Mouse (Mus musculus): ENCODE measurements around the gene Rhox3a2. TPM values are rescaled to one million over a fixed set of nuclear protein-coding genes. Genes with fewer than 3 reads are reported as not detected.
"Not testable (repeated sequence)": the region's sequence is repeated elsewhere in the genome, so short reads cannot be mapped to it uniquely, and the experiment has no call there.

Gene Rhox3a2
- not detected in 2 replicates for polyA plus RNA-seq (2014; fragmentation: Nextera tagmentation; extraction: Ambion mirVana)

- not testable (repeated sequence) for ATAC-seq (ENCODE audit: low FRiP score)
Measured at GRCm38 (mm10) chrX:37379728-37380127, at the start of gene Rhox3a2. TSS of gene Rhox3a2 (plus strand) at chrX:37380028.

GRCm38 (mm10) chrX:37390548-37390947 lies 10.7 kb downstream of the Rhox3a2 start, which contains the start of gene Rhox4a2:
TSS of gene Rhox4a2 (plus strand) at chrX:37390848.
- not testable (repeated sequence) for H3K36me3 ChIP-seq (replicated peaks; ENCODE audit: control insufficient read depth, insufficient read depth); ATAC-seq (ENCODE audit: low FRiP score); H3K27me3 ChIP-seq (ENCODE audit: control insufficient read depth, insufficient read depth, low read length); H3K4me3 ChIP-seq (replicated peaks; ENCODE audit: low read length); DNase-seq (ENCODE audit: low spot score); H3K4me1 ChIP-seq (replicated peaks; ENCODE audit: control insufficient read depth, insufficient read depth, low read length); H3K9ac ChIP-seq; H3K4me2 ChIP-seq (replicated peaks); H3K9me3 ChIP-seq (ENCODE audit: control insufficient read depth, low read length); H3K27ac ChIP-seq
- WGBS: 96% methylated on average over 8 of the region's 16 CpGs

More at GRCm38 (mm10) chrX:37379728-37380127, at the start of gene Rhox3a2:
- H3K36me3 ChIP-seq (replicated peaks; ENCODE audit: control insufficient read depth, insufficient read depth); H3K9ac ChIP-seq; H3K9me3 ChIP-seq (ENCODE audit: control insufficient read depth, low read length); H3K4me1 ChIP-seq (replicated peaks; ENCODE audit: control insufficient read depth, insufficient read depth, low read length); H3K27me3 ChIP-seq (ENCODE audit: control insufficient read depth, insufficient read depth, low read length); H3K4me3 ChIP-seq (replicated peaks; ENCODE audit: low read length); H3K4me2 ChIP-seq (replicated peaks); H3K27ac ChIP-seq; DNase-seq (ENCODE audit: low spot score): not testable (repeated sequence)
- no CpG with 5 or more reads among the region's 1 CpGs for WGBS

- not testable (repeated sequence) for H3K36me3 ChIP-seq (replicated peaks; ENCODE audit: control insufficient read depth, insufficient read depth); H3K4me3 ChIP-seq (replicated peaks; ENCODE audit: low read length); H3K27ac ChIP-seq; H3K9ac ChIP-seq; ATAC-seq (ENCODE audit: low FRiP score); H3K9me3 ChIP-seq (ENCODE audit: control insufficient read depth, low read length); H3K4me1 ChIP-seq (replicated peaks; ENCODE audit: control insufficient read depth, insufficient read depth, low read length); H3K4me2 ChIP-seq (replicated peaks); H3K27me3 ChIP-seq (ENCODE audit: control insufficient read depth, insufficient read depth, low read length); DNase-seq (ENCODE audit: low spot score)
- no CpG with 5 or more reads among the region's 9 CpGs for WGBS
Measured at GRCm38 (mm10) chrX:37411767-37412166, 31.9 kb downstream of the Rhox3a2 start, which contains the start of gene Rhox2b. TSS of gene Rhox2b (plus strand) at chrX:37412067.

GRCm38 (mm10) chrX:37432194-37432593 lies 52.4 kb downstream of the Rhox3a2 start, which contains the start of gene Rhox4b:
TSS of gene Rhox4b (plus strand) at chrX:37432494.
- not testable (repeated sequence) for H3K36me3 ChIP-seq (replicated peaks; ENCODE audit: control insufficient read depth, insufficient read depth); H3K9me3 ChIP-seq (ENCODE audit: control insufficient read depth, low read length); H3K9ac ChIP-seq; H3K4me3 ChIP-seq (replicated peaks; ENCODE audit: low read length); H3K4me2 ChIP-seq (replicated peaks); DNase-seq (ENCODE audit: low spot score); H3K27me3 ChIP-seq (ENCODE audit: control insufficient read depth, insufficient read depth, low read length); H3K27ac ChIP-seq; H3K4me1 ChIP-seq (replicated peaks; ENCODE audit: control insufficient read depth, insufficient read depth, low read length); ATAC-seq (ENCODE audit: low FRiP score)
- WGBS: 87% methylated on average over 14 of the region's 15 CpGs

Other genes starting within 250 kb of the Rhox3a2 start
- 0.14 and 0.35 TPM in 2 replicates for gene Akap14, start 211.2 kb upstream of the Rhox3a2 start, polyA plus RNA-seq (2014; fragmentation: Nextera tagmentation; extraction: Ambion mirVana)
- gene Ndufa1, start 188.9 kb upstream of the Rhox3a2 start, polyA plus RNA-seq (2014; fragmentation: Nextera tagmentation; extraction: Ambion mirVana): 720 and 850 TPM in 2 replicates
- 23.3 and 28.3 TPM in 2 replicates for gene Rnf113a1, start 188.8 kb upstream of the Rhox3a2 start, polyA plus RNA-seq (2014; fragmentation: Nextera tagmentation; extraction: Ambion mirVana)
- gene Gm9, start 169.0 kb upstream of the Rhox3a2 start, polyA plus RNA-seq (2014; fragmentation: Nextera tagmentation; extraction: Ambion mirVana): not detected in 2 replicates
- gene Rhox1, start 157.8 kb upstream of the Rhox3a2 start, polyA plus RNA-seq (2014; fragmentation: Nextera tagmentation; extraction: Ambion mirVana): not detected in 2 replicates
- not detected in 2 replicates for gene Rhox2a, start 135.1 kb upstream of the Rhox3a2 start, polyA plus RNA-seq (2014; fragmentation: Nextera tagmentation; extraction: Ambion mirVana)
- not detected in 2 replicates for gene Rhox3a, start 130.1 kb upstream of the Rhox3a2 start, polyA plus RNA-seq (2014; fragmentation: Nextera tagmentation; extraction: Ambion mirVana)
- gene Rhox4a, start 114.7 kb upstream of the Rhox3a2 start, polyA plus RNA-seq (2014; fragmentation: Nextera tagmentation; extraction: Ambion mirVana): not detected in 2 replicates
- not detected in 2 replicates for gene Rhox4a2, start 10.8 kb downstream of the Rhox3a2 start, polyA plus RNA-seq (2014; fragmentation: Nextera tagmentation; extraction: Ambion mirVana)
- not detected in 2 replicates for gene Rhox2b, start 32.0 kb downstream of the Rhox3a2 start, polyA plus RNA-seq (2014; fragmentation: Nextera tagmentation; extraction: Ambion mirVana)
- not detected in 2 replicates for gene Rhox4b, start 52.5 kb downstream of the Rhox3a2 start, polyA plus RNA-seq (2014; fragmentation: Nextera tagmentation; extraction: Ambion mirVana)
- not detected in 2 replicates for gene Rhox2c, start 73.7 kb downstream of the Rhox3a2 start, polyA plus RNA-seq (2014; fragmentation: Nextera tagmentation; extraction: Ambion mirVana)
- gene Rhox3c, start 78.6 kb downstream of the Rhox3a2 start, polyA plus RNA-seq (2014; fragmentation: Nextera tagmentation; extraction: Ambion mirVana): not detected in 2 replicates
- not detected in 2 replicates for gene Rhox4c, start 100.3 kb downstream of the Rhox3a2 start, polyA plus RNA-seq (2014; fragmentation: Nextera tagmentation; extraction: Ambion mirVana)
- gene Rhox2d, start 113.4 kb downstream of the Rhox3a2 start, polyA plus RNA-seq (2014; fragmentation: Nextera tagmentation; extraction: Ambion mirVana): not detected in 2 replicates
- not detected in 2 replicates for gene Rhox4d, start 134.3 kb downstream of the Rhox3a2 start, polyA plus RNA-seq (2014; fragmentation: Nextera tagmentation; extraction: Ambion mirVana)
- gene Rhox2e, start 150.4 kb downstream of the Rhox3a2 start, polyA plus RNA-seq (2014; fragmentation: Nextera tagmentation; extraction: Ambion mirVana): not detected in 2 replicates
- not detected in 2 replicates for gene Rhox3e, start 162.0 kb downstream of the Rhox3a2 start, polyA plus RNA-seq (2014; fragmentation: Nextera tagmentation; extraction: Ambion mirVana)
- gene Rhox4e, start 177.4 kb downstream of the Rhox3a2 start, polyA plus RNA-seq (2014; fragmentation: Nextera tagmentation; extraction: Ambion mirVana): not detected in 2 replicates
- gene Rhox2f, start 191.4 kb downstream of the Rhox3a2 start, polyA plus RNA-seq (2014; fragmentation: Nextera tagmentation; extraction: Ambion mirVana): not detected in 2 replicates
- not detected in 2 replicates for gene Rhox3f, start 201.0 kb downstream of the Rhox3a2 start, polyA plus RNA-seq (2014; fragmentation: Nextera tagmentation; extraction: Ambion mirVana)
- not detected in 2 replicates for gene Rhox4f, start 227.7 kb downstream of the Rhox3a2 start, polyA plus RNA-seq (2014; fragmentation: Nextera tagmentation; extraction: Ambion mirVana)
- gene Rhox3g, start 248.6 kb downstream of the Rhox3a2 start, polyA plus RNA-seq (2014; fragmentation: Nextera tagmentation; extraction: Ambion mirVana): not detected in 2 replicates